Mouse (Mus musculus): Measurements from ENCODE around the gene Tprn.

DNA sequence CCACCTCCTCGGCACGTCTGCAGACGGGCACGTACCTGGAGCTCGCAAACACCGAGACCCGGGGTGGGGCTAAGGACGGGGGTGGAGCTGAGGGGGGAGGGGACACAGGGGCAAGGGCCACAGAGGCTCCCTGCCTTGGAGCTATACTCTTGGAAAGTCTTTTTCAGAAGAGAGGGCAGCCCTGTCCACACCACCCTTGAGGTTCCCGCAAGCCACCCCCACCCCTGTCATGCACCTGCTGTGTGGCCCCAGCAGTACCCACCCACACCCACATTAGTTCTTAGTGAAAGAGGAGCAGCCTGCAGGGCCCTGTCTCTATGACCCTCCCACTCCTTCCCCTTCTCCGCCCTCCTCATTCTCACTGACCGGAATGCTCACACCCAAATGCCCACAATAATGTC, 49.1 kb downstream of the Tprn start:
- TF ChIP-seq POLR2A (IDR thresholded peaks at IDR 0.05; ENCODE audit: borderline replicate concordance, low read depth, low read length) (no peak), CTCF (IDR thresholded peaks at IDR 0.05; ENCODE audit: low read depth, low read length) (no peak)
